ENCODE assay signal across 19 mouse cellular contexts in the genomic region with DNA sequence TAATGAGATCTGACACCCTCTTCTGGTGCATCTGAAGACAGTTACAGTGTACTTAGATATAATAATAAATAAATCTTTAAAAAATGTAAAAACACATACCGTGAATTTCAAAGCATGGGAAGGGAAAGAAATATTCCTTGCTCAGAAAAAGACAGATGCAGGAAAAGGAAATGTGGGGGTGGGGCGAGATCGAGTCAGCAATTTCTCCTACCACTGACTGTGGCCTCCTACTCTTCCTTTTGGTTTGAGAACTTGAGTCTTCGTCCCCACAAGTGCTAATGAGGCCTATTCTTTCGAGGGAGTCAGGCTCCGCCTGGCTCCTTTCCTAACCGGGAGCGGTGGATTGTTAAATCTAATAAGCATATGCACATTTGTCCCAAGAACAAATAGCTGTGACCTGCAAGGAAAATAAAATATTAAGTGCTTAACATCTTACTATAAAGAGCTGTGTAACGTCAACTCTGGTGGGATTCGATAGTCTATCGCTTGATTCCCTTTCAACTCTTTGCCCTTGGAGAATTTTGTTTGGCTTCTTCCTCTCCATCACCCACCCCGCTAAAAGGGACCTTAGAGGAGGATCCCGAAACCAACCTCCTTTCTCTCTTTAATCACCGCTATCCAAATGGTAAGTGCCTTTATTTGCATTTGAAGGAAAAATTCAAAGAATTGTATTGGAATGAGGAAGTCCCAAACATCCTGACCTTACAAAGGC. TPM values are rescaled to one million over a fixed set of nuclear protein-coding genes. Genes with fewer than 3 reads are reported as not detected.
A peak's percentile ranks its signal among the peaks of the same experiment; 100 is the strongest.
DNase-seq lines count a peak whose midpoint lies in the region; TF ChIP-seq lines count a peak whose summit lies in the region.
"Had no signal": no experiment of that assay in that cellular context is flagged by ENCODE, and none has a peak within 500 bp of the region (broad histone marks: within the 10 kb centered on the region; RNA-seq: fewer than 3 reads in every experiment).

No protein-coding gene starts in this region.

- TF ChIP-seq POLR2A in kidney, adult 2 months (IDR thresholded peaks at IDR 0.05; ENCODE audit: low read depth, low read length): no peak

- H3K27me3 ChIP-seq in kidney, adult 2 months (replicated peaks; ENCODE audit: control insufficient read depth, insufficient read depth, low read length): no peaks in the 10 kb centered on the region
- H3K27me3 ChIP-seq: embryonic facial prominence, embryonic 12.5 days; hindbrain, embryonic 15.5 days; intestine, embryonic 15.5 days had no signal

- intact Hi-C loops in left cerebral cortex, adult 2 months (cut with DNase I): no loop called here
- intact Hi-C loops in left cerebral cortex, postnatal 36 days (cut with DNase I): no loop called here

- DNase-seq in kidney, adult 2 months: peak; percentile 11
- DNase-seq in kidney, adult 18-20 months: no peak
- peak; percentile 19 to 20 for DNase-seq in left cerebral cortex, adult 2 months (ENCODE audit: extremely low spot score in 1 of 2, low spot score in 2 of 2)
- no peak for DNase-seq in left cerebral cortex, postnatal 36 days (ENCODE audit: low spot score in 2 of 2)
- DNase-seq in ES-CJ7 (ENCODE audit: low read depth, low spot score): peak; percentile 98
- DNase-seq in adrenal gland, postnatal 4 days (ENCODE audit: low spot score in 2 of 2): no peak
- DNase-seq: cerebellum, adult 2 months; cerebellum, postnatal 25 days; gastrocnemius, postnatal 14 days; heart, adult 11 months; layer of hippocampus, adult 9-11 months; lung, postnatal 4 days; midbrain, embryonic 14.5 days; thymus, postnatal 14 days had no signal

- no peak overlapping the region for H3K27ac ChIP-seq in kidney, adult 2 months (ENCODE audit: insufficient read depth, low read depth, low read length)
- H3K27ac ChIP-seq in left cerebral cortex, adult 2 months: no peak overlapping the region
- H3K27ac ChIP-seq in brown adipose tissue, adult 24 weeks (replicated peaks; ENCODE audit: low read depth, low read length): peak overlapping the region; percentile 8
- H3K27ac ChIP-seq: embryonic facial prominence, embryonic 12.5 days; hindbrain, embryonic 15.5 days; intestine, embryonic 15.5 days; stomach, postnatal 0 days had no signal

- no peaks in the 10 kb centered on the region for H3K36me3 ChIP-seq in kidney, adult 2 months (ENCODE audit: control insufficient read depth, insufficient read depth, low read length)
- H3K36me3 ChIP-seq: embryonic facial prominence, embryonic 12.5 days; hindbrain, embryonic 15.5 days; intestine, embryonic 15.5 days had no signal

- peaks cover 13% of the 10 kb centered on the region for H3K4me1 ChIP-seq in kidney, adult 2 months (ENCODE audit: control insufficient read depth, insufficient read depth, low read length)
- H3K4me1 ChIP-seq in brown adipose tissue, adult 24 weeks (ENCODE audit: control insufficient read depth, insufficient read depth, insufficient read length, low read length): peaks cover 5% of the 10 kb centered on the region
- H3K4me1 ChIP-seq: embryonic facial prominence, embryonic 12.5 days; intestine, embryonic 15.5 days had no signal

- no peak overlapping the region for H3K4me3 ChIP-seq in kidney, adult 2 months (ENCODE audit: insufficient read depth, low read depth, low read length)
- no peak overlapping the region for H3K4me3 ChIP-seq in left cerebral cortex, adult 2 months
- H3K4me3 ChIP-seq in brown adipose tissue, adult 24 weeks (ENCODE audit: insufficient read depth, low read depth, low read length): no peak overlapping the region
- H3K4me3 ChIP-seq: embryonic facial prominence, embryonic 12.5 days; hindbrain, embryonic 15.5 days; intestine, embryonic 15.5 days had no signal

- WGBS in kidney, adult 2 months: 57% methylated on average over 14 of the region's 14 CpGs

- TF ChIP-seq CTCF in kidney, adult 2 months (conservative IDR thresholded peaks at IDR 0.05; ENCODE audit: insufficient read depth, insufficient read length, low read depth, low read length): no peak
- no peak for TF ChIP-seq CTCF in left cerebral cortex, adult 2 months (IDR thresholded peaks at IDR 0.05)

RNA-seq across cellular contexts. Expression of gene Jarid2, which starts 24.1 kb away (rescaled TPM):
- polyA plus RNA-seq in kidney, adult 2 months (2012; rRNA removed): 10.5 and 11.3 TPM in 2 replicates
- total RNA-seq in left cerebral cortex, adult 2 months (2021): 10 to 100 TPM; 34.8 to 34.9 TPM
- total RNA-seq in left cerebral cortex, postnatal 36 days (2021): 10 to 100 TPM; 32.3 to 40.7 TPM
- 9.6 and 10.2 TPM in 2 replicates for polyA plus RNA-seq in brown adipose tissue, adult 24 weeks (2012; ENCODE audit: insufficient read depth, insufficient read length, missing spikeins)
- 10 to 100 TPM; 63.5 to 72.7 TPM for total RNA-seq in adrenal gland, postnatal 4 days (2021)

Comparison
In these comparisons a context has a peak if more than half of its experiments do, and no peak if none do; other contexts are left out.
1. DNase-seq: peak in kidney, adult 2 months (single experiment), left cerebral cortex, adult 2 months (2 of 2) and ES-CJ7 (single experiment); none in kidney, adult 18-20 months (single experiment), left cerebral cortex, postnatal 36 days (0 of 2) and adrenal gland, postnatal 4 days (0 of 2).